Mouse (Mus musculus) heart, postnatal 0 days (tissue): ENCODE measurements around the gene Bace2. TPM values are rescaled to one million over a fixed set of nuclear protein-coding genes. Genes with fewer than 3 reads are reported as not detected.

Source experiments
- ATAC-seq: fragments of 200-750 bp; cut with Nextera tagmentation; 2 replicates; pipeline ENCODE4 v1.8.0; 2017; ENCODE audit warnings: low read depth, moderate number of reproducible peaks, moderate library complexity; ENCODE audit not compliant: insufficient read depth
- DNase-seq: peaks from one replicate; pipeline ENCODE4 v3.0.0-alpha.2; 2016; ENCODE audit warnings: low spot score
- H3K27ac ChIP-seq: fragments of 300-500 bp; sonication (generic); 2 replicates; pipeline ENCODE4 v1.5.1; 2014; ENCODE audit warnings: low read depth, mild to moderate bottlenecking
- H3K27me3 ChIP-seq: fragments of 300-500 bp; sonication (generic); 2 replicates; pipeline ENCODE4 v1.6.1; 2014; ENCODE audit warnings: low read length, mixed read lengths; ENCODE audit not compliant: control insufficient read depth, insufficient read depth
- H3K36me3 ChIP-seq: fragments of 300-500 bp; sonication (generic); replicated peaks from 2 replicates; pipeline ENCODE4 v1.6.1; 2014; ENCODE audit warnings: low read length, mixed read lengths; ENCODE audit not compliant: control insufficient read depth, insufficient read depth
- H3K4me1 ChIP-seq: fragments of 300-500 bp; sonication (generic); 2 replicates; pipeline ENCODE4 v1.6.1; 2014; ENCODE audit warnings: antibody characterized with exemption; ENCODE audit not compliant: control insufficient read depth, insufficient read depth
- H3K4me2 ChIP-seq: fragments of 300-500 bp; sonication (generic); 2 replicates; pipeline ENCODE4 v1.6.1; 2014; ENCODE audit warnings: low read depth, mild to moderate bottlenecking, low read length, moderate library complexity
- H3K4me3 ChIP-seq: fragments of 300-500 bp; sonication (generic); 2 replicates; pipeline ENCODE4 v1.5.1; 2014; ENCODE audit warnings: low read depth, low read length
- H3K9ac ChIP-seq: fragments of 300-500 bp; sonication (generic); replicated peaks from 2 replicates; pipeline ENCODE4 v1.6.1; 2014; ENCODE audit warnings: low read depth, low read length, mixed read lengths
- H3K9me3 ChIP-seq: fragments of 300-500 bp; sonication (generic); replicated peaks from 2 replicates; pipeline ENCODE4 v1.6.1; 2016; ENCODE audit warnings: low read length; ENCODE audit not compliant: control insufficient read depth
- CTCF ChIP-seq: IDR thresholded peaks from 2 replicates; pipeline ENCODE4 v1.5.1; 2016; ENCODE audit warnings: antibody characterized with exemption, control low read depth, low read depth
- EP300 ChIP-seq: IDR thresholded peaks from 2 replicates; pipeline ENCODE4 v1.6.1; 2016; ENCODE audit warnings: antibody characterized with exemption, low read depth
- WGBS: fragments of 180-500 bp; shearing (Covaris S2); extraction: QIAGEN DNeasy Blood & Tissue Kit; methylation state at CpG from one replicate; pipeline ENCODE4 v1.1.7; 2014; 5-methylcytosine and 5-hydroxymethylcytosine counted together
- polyA plus RNA-seq: library from polyadenylated mRNA; unstranded; fragments of >200 nt; fragmentation: Nextera tagmentation; extraction: Ambion mirVana; gene quantifications from 2 replicates; pipeline ENCODE4 v1.2.1, GENCODE M21; 2015
- total RNA-seq: library from RNA; depleted of rRNA; stranded (reverse); fragments of >200 nt; gene quantifications from 2 replicates; pipeline ENCODE4 v1.2.3, GENCODE M21; 2014; ENCODE audit warnings: low replicate concordance; rRNA removed

Bace2 gene
- 15.3 and 32.5 TPM in 2 replicates for total RNA-seq
- polyA plus RNA-seq = 45.7 and 49.2 TPM in 2 replicates

GRCm38 (mm10) chr16:97356499-97357187, at the start of gene Bace2:
Gene Bace2 (plus strand): TSS chr16:97356742.
- H3K9ac ChIP-seq = peak within 1 kb of the TSS; percentile 55; the same call in 1 of the 2 replicates
- H3K4me3 ChIP-seq = peak within 1 kb of the TSS; percentile 68
- peak within 1 kb of the TSS; percentile 99 for H3K4me2 ChIP-seq
- ATAC-seq (peak; percentile 86), DNase-seq (peak; percentile 62)
- TF ChIP-seq EP300 (no peak), CTCF (peak; percentile 37)
- no peaks in the 10 kb centered on the region for H3K9me3 ChIP-seq
- H3K27me3 ChIP-seq = 0 out of 2 replicates have a peak, but pooled peaks cover 3% of the 10 kb centered on the region
- H3K27ac ChIP-seq = peak within 1 kb of the TSS; percentile 3; the same call in 1 of the 2 replicates
- no peaks in the 10 kb centered on the region for H3K36me3 ChIP-seq
- under 1% methylated on average over 58 of the region's 58 CpGs for WGBS
- H3K4me1 ChIP-seq = peaks cover 7% of the 10 kb centered on the region; the same call in 1 of the 2 replicates

DNA sequence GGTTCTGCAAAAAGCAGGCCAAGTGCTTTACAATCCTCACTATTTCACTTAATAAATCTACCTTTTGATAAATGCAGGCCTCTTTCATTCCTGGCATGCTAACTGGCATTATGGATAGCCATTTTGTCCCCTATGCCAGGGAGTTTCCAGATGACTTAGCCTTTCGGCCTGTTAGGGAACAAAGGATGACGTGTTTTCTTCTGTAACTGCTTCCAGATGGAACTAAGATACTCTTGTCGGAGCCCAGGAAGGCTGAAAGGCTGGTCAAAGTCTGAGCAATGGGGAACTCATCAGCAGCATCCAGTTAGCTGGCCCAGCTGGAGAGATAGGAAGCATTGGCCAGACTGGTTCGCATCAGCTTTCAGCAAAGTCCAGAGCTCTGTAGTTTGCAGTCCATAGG, 48.9 kb upstream of the Bace2 start:
- TF ChIP-seq CTCF (no peak), EP300 (no peak)
- Histone ChIP-seq H3K36me3 (no peaks in the 10 kb centered on the region), H3K4me1 (no peaks in the 10 kb centered on the region), H3K9ac (no peak overlapping the region), H3K27me3 (no peaks in the 10 kb centered on the region), H3K4me3 (no peak overlapping the region), H3K4me2 (no peak overlapping the region), H3K9me3 (0 out of 2 replicates have a peak, but pooled peaks cover 3% of the 10 kb centered on the region), H3K27ac (no peak overlapping the region)
- WGBS = 60% methylated on average over 4 of the region's 4 CpGs
- ATAC-seq (no peak), DNase-seq (no peak)

- no peaks in the 10 kb centered on the region for H3K4me1 ChIP-seq
- no peak for TF ChIP-seq EP300
- TF ChIP-seq CTCF = no peak
- 0 out of 2 replicates have a peak, but pooled peaks cover 3% of the 10 kb centered on the region for H3K9me3 ChIP-seq
- WGBS = 64% methylated on average over 4 of the region's 4 CpGs
- ATAC-seq = no peak
- no peaks in the 10 kb centered on the region for H3K27me3 ChIP-seq
- peak overlapping the region; percentile 50 for H3K27ac ChIP-seq
- no peak for DNase-seq
- H3K36me3 ChIP-seq = no peaks in the 10 kb centered on the region
- no peak overlapping the region for H3K4me2 ChIP-seq
- H3K4me3 ChIP-seq = no peak overlapping the region
- H3K9ac ChIP-seq = no peak overlapping the region
Observed at GRCm38 (mm10) chr16:97309796-97310569, 46.6 kb upstream of the Bace2 start.

GRCm38 (mm10) chr16:97310570-97310846, 46.0 kb upstream of the Bace2 start:
- 0 out of 2 replicates have a peak, but pooled peaks cover 3% of the 10 kb centered on the region for H3K9me3 ChIP-seq
- H3K9ac ChIP-seq = no peak overlapping the region
- 0 out of 2 replicates have a peak overlapping the region, but pooled peaks have one; percentile 32 for H3K27ac ChIP-seq
- no peaks in the 10 kb centered on the region for H3K4me1 ChIP-seq
- WGBS = 50% methylated on average over 1 of the region's 1 CpGs
- ATAC-seq = peak; percentile 67
- H3K27me3 ChIP-seq = no peaks in the 10 kb centered on the region
- DNase-seq = peak; percentile 32
- H3K4me3 ChIP-seq = no peak overlapping the region
- H3K4me2 ChIP-seq = no peak overlapping the region
- no peaks in the 10 kb centered on the region for H3K36me3 ChIP-seq
- no peak for TF ChIP-seq EP300

DNA sequence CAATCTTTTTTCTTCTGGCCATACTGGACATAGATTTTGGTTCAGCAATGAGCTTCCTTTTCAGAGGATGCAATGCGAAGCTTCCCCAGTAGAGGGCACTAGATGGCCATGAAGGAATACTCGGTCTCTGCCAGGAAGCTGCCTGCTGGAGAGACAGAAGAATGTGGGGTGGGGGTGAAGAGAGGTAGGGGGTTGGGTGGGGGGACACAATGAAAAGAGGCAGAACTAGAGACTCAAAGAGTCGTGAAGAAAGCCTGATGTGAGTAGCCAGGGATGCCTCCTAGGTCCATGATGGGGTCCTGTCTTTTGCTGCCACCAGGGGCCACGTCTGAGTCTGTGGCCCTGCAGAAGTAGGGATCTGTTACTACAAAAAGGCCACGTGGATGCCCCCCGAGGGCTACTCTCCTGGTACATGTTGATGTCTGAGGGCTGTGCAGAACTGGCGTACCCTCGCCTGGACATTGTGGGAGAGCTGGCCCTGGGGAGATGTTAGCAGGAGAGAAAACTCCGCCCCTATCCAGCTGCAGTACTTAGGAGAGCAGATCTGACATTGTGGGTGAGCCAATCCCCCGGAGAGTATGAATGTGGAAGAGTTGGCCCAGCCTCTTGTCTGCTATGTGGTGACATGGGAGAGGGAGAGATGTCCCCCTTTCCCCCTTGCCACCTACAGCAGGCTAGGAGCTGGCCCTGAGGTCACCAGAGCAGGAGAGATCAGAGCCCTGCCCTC, 43.4 kb upstream of the Bace2 start:
- Histone ChIP-seq H3K27me3 (no peaks in the 10 kb centered on the region), H3K9ac (no peak overlapping the region), H3K4me3 (no peak overlapping the region), H3K4me2 (no peak overlapping the region), H3K36me3 (no peaks in the 10 kb centered on the region), H3K27ac (no peak overlapping the region), H3K4me1 (no peaks in the 10 kb centered on the region), H3K9me3 (no peaks in the 10 kb centered on the region)
- DNase-seq (peak; percentile 56), ATAC-seq (peak; percentile 45; the same call in 1 of the 2 replicates)
- TF ChIP-seq EP300 (no peak), CTCF (peak; percentile 90)
- WGBS = 26% methylated on average over 10 of the region's 10 CpGs
